Mouse (Mus musculus): ENCODE measurements around the gene Cyp1a2. TPM values are rescaled to one million over a fixed set of nuclear protein-coding genes. Genes with fewer than 3 reads are reported as not detected.

The Cyp1a2 gene
- polyA plus RNA-seq, 1 experiment from 2014 or later: not detected

DNA sequence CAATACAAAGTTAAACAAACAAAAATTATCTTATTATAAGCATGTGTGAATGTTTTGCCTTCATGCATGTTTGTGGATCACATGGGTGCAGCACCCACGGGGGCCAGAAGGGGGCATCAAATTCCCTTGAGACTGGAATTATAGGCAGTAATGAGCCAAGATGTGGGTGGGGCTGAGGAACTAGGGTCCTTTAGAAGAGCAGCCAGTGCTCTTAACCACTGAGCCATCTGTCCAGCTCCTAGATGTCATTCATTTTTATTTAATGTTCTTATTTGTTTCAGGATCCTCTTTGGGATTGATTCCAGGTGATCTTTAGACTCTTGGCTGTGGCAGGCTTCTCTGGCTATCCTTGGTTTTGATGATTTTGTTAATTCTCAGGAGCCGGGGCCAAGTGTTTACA, 4.7 kb upstream of the Cyp1a2 start:
- no peak overlapping the region for H3K9ac ChIP-seq (ENCODE audit: low read depth, low read length)
- H3K27ac ChIP-seq (ENCODE audit: low read depth, low read length): no peak overlapping the region
- no peaks in the 10 kb centered on the region for H3K4me1 ChIP-seq (ENCODE audit: control insufficient read depth, insufficient read depth, low read length)
- no peaks in the 10 kb centered on the region for H3K36me3 ChIP-seq (ENCODE audit: control insufficient read depth, insufficient read depth, low read length)
- no peaks in the 10 kb centered on the region for H3K9me3 ChIP-seq (ENCODE audit: control insufficient read depth, low read length)
- no peak overlapping the region for H3K4me3 ChIP-seq (ENCODE audit: low read length)
- 49% methylated on average over 2 of the region's 2 CpGs for WGBS
- ATAC-seq (ENCODE audit: low FRiP score, low TSS enrichment): no peak
- no peak overlapping the region for H3K4me2 ChIP-seq (replicated peaks; ENCODE audit: low read depth, low read length)
- no peaks in the 10 kb centered on the region for H3K27me3 ChIP-seq (ENCODE audit: control insufficient read depth, insufficient read depth, low read length)

DNA sequence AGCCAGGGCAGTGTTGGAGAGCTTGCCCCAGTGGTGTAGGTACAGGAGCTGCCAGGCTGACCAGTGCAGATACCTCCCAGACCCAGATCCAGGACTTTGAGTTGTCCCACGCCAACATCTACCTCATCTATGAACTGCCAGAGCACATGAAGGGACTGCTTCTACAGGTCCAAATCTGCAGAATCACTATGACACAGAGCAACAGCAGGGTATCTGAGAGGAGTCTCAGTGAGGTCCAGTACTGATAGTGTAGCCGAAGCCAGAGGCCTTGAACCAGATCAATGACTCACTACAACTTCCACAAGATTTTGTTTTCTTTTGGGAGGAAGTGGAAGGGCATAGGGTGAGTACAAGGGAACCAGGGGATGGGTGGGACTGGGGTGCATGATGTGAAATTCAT, 4.2 kb upstream of the Cyp1a2 start, which contains the start of gene Cyp1a1:
Gene Cyp1a1 (plus strand): TSS at position 178 of the 400 bp plus-strand sequence.
- Histone ChIP-seq H3K9me3 (ENCODE audit: control insufficient read depth, low read length) (no peaks in the 10 kb centered on the region), H3K4me3 (ENCODE audit: low read length) (no peak within 1 kb of the TSS), H3K27me3 (ENCODE audit: control insufficient read depth, insufficient read depth, low read length) (no peaks in the 10 kb centered on the region), H3K9ac (ENCODE audit: low read depth, low read length) (no peak within 1 kb of the TSS), H3K36me3 (ENCODE audit: control insufficient read depth, insufficient read depth, low read length) (no peaks in the 10 kb centered on the region), H3K4me1 (ENCODE audit: control insufficient read depth, insufficient read depth, low read length) (no peaks in the 10 kb centered on the region), H3K27ac (ENCODE audit: low read depth, low read length) (no peak within 1 kb of the TSS), H3K4me2 (replicated peaks; ENCODE audit: low read depth, low read length) (no peak within 1 kb of the TSS)
- WGBS: 94% methylated on average over 2 of the region's 2 CpGs
- no peak for ATAC-seq (ENCODE audit: low FRiP score, low TSS enrichment)

DNA sequence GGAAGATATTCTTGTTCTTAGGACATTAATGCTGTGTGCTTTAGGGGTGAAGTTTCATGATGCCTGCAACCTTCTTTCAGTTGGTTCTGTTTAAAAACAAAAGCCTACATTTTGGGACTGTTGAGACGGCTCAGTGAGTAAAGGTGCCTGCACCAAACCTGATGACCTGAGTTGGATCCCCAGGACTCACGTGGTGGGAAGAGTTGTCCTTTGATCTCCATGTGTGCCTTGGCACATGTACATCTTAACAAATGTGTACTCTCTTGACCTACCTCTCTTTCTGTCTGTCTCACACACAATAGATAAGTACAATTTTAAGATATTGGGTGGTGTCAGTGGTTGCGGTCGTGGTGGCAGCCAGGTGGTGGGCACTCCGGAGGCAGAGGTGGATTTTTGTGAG, 2.5 kb upstream of the Cyp1a2 start:
- H3K4me2 ChIP-seq (replicated peaks; ENCODE audit: low read depth, low read length): no peak overlapping the region
- H3K27ac ChIP-seq (ENCODE audit: low read depth, low read length): no peak overlapping the region
- H3K9ac ChIP-seq (ENCODE audit: low read depth, low read length): no peak overlapping the region
- no peak overlapping the region for H3K4me3 ChIP-seq (ENCODE audit: low read length)
- no peak for ATAC-seq (ENCODE audit: low FRiP score, low TSS enrichment)
- no peaks in the 10 kb centered on the region for H3K36me3 ChIP-seq (ENCODE audit: control insufficient read depth, insufficient read depth, low read length)
- 90% methylated on average over 5 of the region's 5 CpGs for WGBS
- H3K27me3 ChIP-seq (ENCODE audit: control insufficient read depth, insufficient read depth, low read length): no peaks in the 10 kb centered on the region
- no peaks in the 10 kb centered on the region for H3K4me1 ChIP-seq (ENCODE audit: control insufficient read depth, insufficient read depth, low read length)
- no peaks in the 10 kb centered on the region for H3K9me3 ChIP-seq (ENCODE audit: control insufficient read depth, low read length)

DNA sequence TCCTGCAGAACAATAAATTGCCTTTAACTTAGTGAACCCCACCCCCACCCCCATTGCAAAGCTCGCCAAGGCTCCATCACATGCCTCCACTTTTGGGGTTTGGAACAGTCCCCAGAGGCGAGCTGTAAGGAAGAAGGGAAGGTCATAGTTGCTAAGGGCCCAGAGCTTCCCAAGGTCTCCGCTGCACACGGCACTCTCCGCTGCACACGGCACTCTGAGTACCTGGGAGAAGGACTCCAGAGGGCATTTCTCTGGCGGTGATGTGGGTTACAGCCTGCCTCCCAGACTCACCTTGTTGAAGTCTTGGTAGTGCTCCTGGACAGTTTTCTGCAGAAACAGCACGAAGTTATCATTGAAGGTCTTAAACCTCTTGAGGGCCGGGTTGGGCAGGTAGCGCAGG, 2.1 kb downstream of the Cyp1a2 start:
- no peaks in the 10 kb centered on the region for H3K4me1 ChIP-seq (ENCODE audit: control insufficient read depth, insufficient read depth, low read length)
- no peaks in the 10 kb centered on the region for H3K36me3 ChIP-seq (ENCODE audit: control insufficient read depth, insufficient read depth, low read length)
- no peak for ATAC-seq (ENCODE audit: low FRiP score, low TSS enrichment)
- WGBS: 79% methylated on average over 10 of the region's 10 CpGs
- no peaks in the 10 kb centered on the region for H3K27me3 ChIP-seq (ENCODE audit: control insufficient read depth, insufficient read depth, low read length)
- H3K4me2 ChIP-seq (replicated peaks; ENCODE audit: low read depth, low read length): no peak overlapping the region
- H3K4me3 ChIP-seq (ENCODE audit: low read length): no peak overlapping the region
- H3K27ac ChIP-seq (ENCODE audit: low read depth, low read length): no peak overlapping the region
- no peaks in the 10 kb centered on the region for H3K9me3 ChIP-seq (ENCODE audit: control insufficient read depth, low read length)
- H3K9ac ChIP-seq (ENCODE audit: low read depth, low read length): no peak overlapping the region

DNA sequence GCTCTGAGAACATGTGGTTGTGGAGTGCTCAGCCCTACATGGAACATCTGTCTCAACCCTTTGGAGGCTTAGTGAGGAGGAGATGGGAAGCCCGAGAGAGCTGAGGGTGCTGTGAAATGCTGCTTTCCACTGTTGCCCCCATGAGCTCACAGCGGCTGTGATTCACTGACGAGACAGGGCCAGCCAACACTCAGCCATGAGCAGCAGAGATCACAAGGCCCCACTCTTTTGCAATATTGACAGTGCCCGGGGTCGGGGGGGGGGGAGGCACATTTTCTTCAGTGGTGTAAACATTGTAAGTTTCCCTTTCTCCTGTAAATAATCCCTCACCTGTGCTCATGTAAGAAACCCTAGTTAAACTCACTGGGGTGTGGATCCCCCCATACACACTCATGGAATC, 12.0 kb downstream of the Cyp1a2 start:
- Histone ChIP-seq H3K4me1 (ENCODE audit: control insufficient read depth, insufficient read depth, low read length) (no peaks in the 10 kb centered on the region), H3K4me2 (replicated peaks; ENCODE audit: low read depth, low read length) (no peak overlapping the region), H3K4me3 (ENCODE audit: low read length) (no peak overlapping the region), H3K36me3 (ENCODE audit: control insufficient read depth, insufficient read depth, low read length) (no peaks in the 10 kb centered on the region), H3K27me3 (ENCODE audit: control insufficient read depth, insufficient read depth, low read length) (no peaks in the 10 kb centered on the region), H3K9ac (ENCODE audit: low read depth, low read length) (no peak overlapping the region), H3K27ac (ENCODE audit: low read depth, low read length) (no peak overlapping the region), H3K9me3 (ENCODE audit: control insufficient read depth, low read length) (no peaks in the 10 kb centered on the region)
- no peak for ATAC-seq (ENCODE audit: low FRiP score, low TSS enrichment)
- 89% methylated on average over 5 of the region's 5 CpGs for WGBS

DNA sequence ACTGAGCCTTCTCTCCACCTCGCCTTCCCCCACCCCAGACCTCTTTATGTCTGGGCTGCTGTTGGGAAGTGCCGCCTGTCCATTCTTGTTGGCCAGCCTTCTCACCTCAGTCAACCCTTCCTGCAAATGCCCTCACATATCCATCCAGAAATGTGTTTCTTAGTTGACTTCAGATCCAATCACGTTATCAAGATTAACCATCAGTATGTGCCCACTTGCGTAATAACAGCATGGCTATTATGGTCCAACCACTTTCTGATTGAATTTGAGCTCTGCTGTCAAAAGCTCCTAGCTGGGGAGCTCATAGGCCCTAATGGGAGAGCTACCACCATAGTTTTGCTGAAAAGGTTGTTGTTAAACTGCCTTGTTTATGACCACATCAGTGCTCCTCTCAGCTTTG, 12.5 kb downstream of the Cyp1a2 start:
- no peak overlapping the region for H3K27ac ChIP-seq (ENCODE audit: low read depth, low read length)
- no peak overlapping the region for H3K4me2 ChIP-seq (replicated peaks; ENCODE audit: low read depth, low read length)
- ATAC-seq (ENCODE audit: low FRiP score, low TSS enrichment): no peak
- H3K4me1 ChIP-seq (ENCODE audit: control insufficient read depth, insufficient read depth, low read length): no peaks in the 10 kb centered on the region
- 94% methylated on average over 4 of the region's 4 CpGs for WGBS
- no peaks in the 10 kb centered on the region for H3K27me3 ChIP-seq (ENCODE audit: control insufficient read depth, insufficient read depth, low read length)
- no peak overlapping the region for H3K9ac ChIP-seq (ENCODE audit: low read depth, low read length)
- H3K36me3 ChIP-seq (ENCODE audit: control insufficient read depth, insufficient read depth, low read length): no peaks in the 10 kb centered on the region
- H3K4me3 ChIP-seq (ENCODE audit: low read length): no peak overlapping the region
- no peaks in the 10 kb centered on the region for H3K9me3 ChIP-seq (ENCODE audit: control insufficient read depth, low read length)

DNA sequence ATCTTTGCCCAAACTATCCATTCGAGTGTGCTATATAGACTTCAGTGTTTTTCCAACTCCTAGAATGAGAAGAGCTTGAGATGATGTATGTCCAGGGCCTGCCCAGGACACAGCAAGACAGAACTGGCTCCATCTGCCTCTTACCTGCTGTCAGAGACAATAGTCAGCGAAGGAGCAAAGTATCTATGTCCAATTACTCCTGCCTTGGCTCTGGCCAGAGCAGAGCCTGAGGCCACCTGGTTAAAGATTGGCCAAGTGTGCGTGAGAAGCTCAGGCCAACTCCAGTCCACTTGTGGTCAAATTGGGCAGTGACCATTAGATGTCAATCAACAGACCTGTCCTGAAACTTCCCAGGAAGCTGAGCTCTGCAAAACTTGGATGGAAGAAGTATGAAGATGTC, 13.9 kb downstream of the Cyp1a2 start:
- no peak overlapping the region for H3K27ac ChIP-seq (ENCODE audit: low read depth, low read length)
- no peak overlapping the region for H3K4me2 ChIP-seq (replicated peaks; ENCODE audit: low read depth, low read length)
- H3K4me1 ChIP-seq (ENCODE audit: control insufficient read depth, insufficient read depth, low read length): no peaks in the 10 kb centered on the region
- no peak for ATAC-seq (ENCODE audit: low FRiP score, low TSS enrichment)
- H3K27me3 ChIP-seq (ENCODE audit: control insufficient read depth, insufficient read depth, low read length): no peaks in the 10 kb centered on the region
- H3K9me3 ChIP-seq (ENCODE audit: control insufficient read depth, low read length): no peaks in the 10 kb centered on the region
- no peak overlapping the region for H3K9ac ChIP-seq (ENCODE audit: low read depth, low read length)
- WGBS: 74% methylated on average over 3 of the region's 3 CpGs
- H3K36me3 ChIP-seq (ENCODE audit: control insufficient read depth, insufficient read depth, low read length): no peaks in the 10 kb centered on the region
- no peak overlapping the region for H3K4me3 ChIP-seq (ENCODE audit: low read length)

DNA sequence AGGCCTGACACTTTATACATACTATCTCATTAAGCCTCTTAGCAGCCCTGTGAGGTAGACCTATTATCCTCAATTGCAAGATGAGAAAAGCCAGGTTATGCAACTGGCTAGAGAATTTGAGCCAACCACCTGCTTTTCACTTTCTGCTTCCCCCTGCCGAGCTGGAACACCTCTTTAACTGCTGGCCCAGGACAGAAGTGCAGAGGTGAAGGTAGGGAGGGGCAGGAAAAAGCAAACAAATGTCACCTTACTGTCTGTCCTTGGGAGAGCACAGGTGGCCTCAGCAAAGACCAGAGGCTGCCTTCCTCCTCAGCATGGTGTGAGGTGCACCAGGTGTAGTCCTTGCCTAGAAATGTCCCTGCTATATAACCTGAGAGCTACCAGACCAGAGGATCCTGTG, 15.2 kb downstream of the Cyp1a2 start:
- Histone ChIP-seq H3K27ac (ENCODE audit: low read depth, low read length) (no peak overlapping the region), H3K9me3 (ENCODE audit: control insufficient read depth, low read length) (no peaks in the 10 kb centered on the region), H3K4me1 (ENCODE audit: control insufficient read depth, insufficient read depth, low read length) (no peaks in the 10 kb centered on the region), H3K27me3 (ENCODE audit: control insufficient read depth, insufficient read depth, low read length) (no peaks in the 10 kb centered on the region), H3K36me3 (ENCODE audit: control insufficient read depth, insufficient read depth, low read length) (no peaks in the 10 kb centered on the region), H3K4me2 (replicated peaks; ENCODE audit: low read depth, low read length) (no peak overlapping the region), H3K9ac (ENCODE audit: low read depth, low read length) (no peak overlapping the region), H3K4me3 (ENCODE audit: low read length) (no peak overlapping the region)
- 24% methylated on average over 1 of the region's 1 CpGs for WGBS
- no peak for ATAC-seq (ENCODE audit: low FRiP score, low TSS enrichment)

DNA sequence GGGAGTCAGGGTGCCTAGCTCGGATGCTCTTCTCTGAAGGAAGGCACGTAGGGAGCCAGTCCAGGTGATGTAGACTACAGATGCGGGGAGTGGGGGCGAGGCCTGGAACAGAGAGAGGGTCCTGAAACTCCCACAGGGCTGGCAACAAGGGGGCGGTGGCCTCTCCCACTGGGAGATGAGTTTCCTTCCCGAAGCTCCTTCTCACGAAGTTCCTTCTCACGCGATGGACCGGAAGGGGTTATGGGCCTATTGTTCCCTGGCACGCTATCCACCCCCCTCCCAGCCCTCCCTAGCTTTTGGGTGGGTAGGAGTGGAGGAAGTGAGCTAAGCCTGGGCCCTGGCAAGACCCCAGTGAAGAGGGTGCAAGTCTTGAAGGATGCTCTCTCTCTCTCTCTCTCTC, 15.7 kb downstream of the Cyp1a2 start:
- H3K27ac ChIP-seq (ENCODE audit: low read depth, low read length): no peak overlapping the region
- H3K4me3 ChIP-seq (ENCODE audit: low read length): no peak overlapping the region
- H3K9me3 ChIP-seq (ENCODE audit: control insufficient read depth, low read length): no peaks in the 10 kb centered on the region
- WGBS: 68% methylated on average over 11 of the region's 11 CpGs
- no peak overlapping the region for H3K9ac ChIP-seq (ENCODE audit: low read depth, low read length)
- no peak for ATAC-seq (ENCODE audit: low FRiP score, low TSS enrichment)
- no peaks in the 10 kb centered on the region for H3K27me3 ChIP-seq (ENCODE audit: control insufficient read depth, insufficient read depth, low read length)
- no peak overlapping the region for H3K4me2 ChIP-seq (replicated peaks; ENCODE audit: low read depth, low read length)
- no peaks in the 10 kb centered on the region for H3K4me1 ChIP-seq (ENCODE audit: control insufficient read depth, insufficient read depth, low read length)
- H3K36me3 ChIP-seq (ENCODE audit: control insufficient read depth, insufficient read depth, low read length): no peaks in the 10 kb centered on the region

DNA sequence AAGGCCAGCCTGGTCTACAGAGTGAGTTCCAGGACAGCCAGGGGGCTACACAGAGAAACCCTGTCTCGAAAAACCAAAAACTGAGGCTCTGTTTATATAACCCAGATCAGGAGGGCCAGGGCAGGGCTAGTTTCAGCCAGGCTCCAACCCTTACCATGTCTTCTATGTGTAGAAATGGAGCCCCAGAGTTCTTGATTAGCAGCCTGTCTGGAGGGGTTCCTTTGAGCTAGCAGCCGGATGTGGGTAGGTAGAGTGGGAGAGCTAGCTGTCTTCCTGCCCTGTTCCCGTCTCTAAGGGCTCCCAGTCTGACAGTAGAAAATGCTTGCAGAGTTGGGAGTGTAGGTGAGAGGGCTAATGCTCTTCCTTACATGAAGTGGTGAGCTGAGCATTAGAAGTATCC, 16.4 kb downstream of the Cyp1a2 start:
- no peak overlapping the region for H3K27ac ChIP-seq (ENCODE audit: low read depth, low read length)
- no peaks in the 10 kb centered on the region for H3K9me3 ChIP-seq (ENCODE audit: control insufficient read depth, low read length)
- H3K9ac ChIP-seq (ENCODE audit: low read depth, low read length): no peak overlapping the region
- H3K4me3 ChIP-seq (ENCODE audit: low read length): no peak overlapping the region
- no peak overlapping the region for H3K4me2 ChIP-seq (replicated peaks; ENCODE audit: low read depth, low read length)
- H3K4me1 ChIP-seq (ENCODE audit: control insufficient read depth, insufficient read depth, low read length): no peaks in the 10 kb centered on the region
- H3K27me3 ChIP-seq (ENCODE audit: control insufficient read depth, insufficient read depth, low read length): no peaks in the 10 kb centered on the region
- no peaks in the 10 kb centered on the region for H3K36me3 ChIP-seq (ENCODE audit: control insufficient read depth, insufficient read depth, low read length)
- ATAC-seq (ENCODE audit: low FRiP score, low TSS enrichment): no peak
- WGBS: 76% methylated on average over 3 of the region's 3 CpGs

Data from kidney, embryonic 14.5 days (tissue).